Mouse (Mus musculus) 416B (cell line): Measurements from ENCODE around the gene Tstd3.

Source experiments
- DNase-seq: peaks from one replicate; pipeline ENCODE4 v3.0.0; 2011; ENCODE audit warnings: low read depth

Gene Tstd3

GRCm38 (mm10) chr4:21745723-21746122 lies 21.3 kb downstream of the Tstd3 start:
- no peak for DNase-seq

- peak; percentile 58 for DNase-seq
Observed at GRCm38 (mm10) chr4:21744142-21744541, 22.9 kb downstream of the Tstd3 start.

- DNase-seq, result peak; percentile 64
Observed at GRCm38 (mm10) chr4:21739169-21739568, 27.8 kb downstream of the Tstd3 start.

GRCm38 (mm10) chr4:21727615-21728165 lies 39.3 kb downstream of the Tstd3 start, which contains the start of gene Ccnc:
TSS of gene Ccnc (plus strand) at chr4:21727701.
- DNase-seq, result peak; percentile 94

- DNase-seq, result peak; percentile 89
Observed at GRCm38 (mm10) chr4:21726912-21727614, 39.9 kb downstream of the Tstd3 start.

- DNase-seq, result peak; percentile 76
Observed at GRCm38 (mm10) chr4:21722752-21723334, 44.2 kb downstream of the Tstd3 start.

- peak; percentile 90 for DNase-seq
Observed at GRCm38 (mm10) chr4:21712147-21712546, 54.9 kb downstream of the Tstd3 start.
